Mouse (Mus musculus) liver (tissue): ENCODE data around the gene Vmn1r130.
"Not testable (repeated sequence)": the region's sequence is repeated elsewhere in the genome, so short reads cannot be mapped to it uniquely, and the experiment has no call there.

Source experiments
- DNase-seq: peaks from one replicate; pipeline ENCODE4 v3.0.0-alpha.2; 2020; ENCODE audit warnings: mixed read lengths

The Vmn1r130 gene

GRCm38 (mm10) chr7:21511480-21511879, at the start of gene Vmn1r130:
Vmn1r130 (plus strand) TSS chr7:21511780.
- not testable (repeated sequence) for DNase-seq

- not testable (repeated sequence) for DNase-seq
Observed at GRCm38 (mm10) chr7:21545990-21546389, 34.4 kb downstream of the Vmn1r130 start, which contains the start of gene Vmn1r131. Vmn1r131 (minus strand) TSS chr7:21546090.
